Mouse (Mus musculus) lung, embryonic 16.5 days (tissue): ENCODE results near the gene Rxrg. TPM values are rescaled to one million over a fixed set of nuclear protein-coding genes. Genes with fewer than 3 reads are reported as not detected.
A peak's percentile ranks its signal among the peaks of the same experiment; 100 is the strongest.

ENCODE experiments used
- ATAC-seq: fragments of 200-750 bp; cut with Nextera tagmentation; 2 replicates; pipeline ENCODE4 v1.8.0; 2017; ENCODE audit warnings: low read depth, mild to moderate bottlenecking, moderate library complexity
- H3K27ac ChIP-seq: fragments of 300-500 bp; sonication (generic); 2 replicates; pipeline ENCODE4 v1.5.1; 2014; ENCODE audit warnings: mild to moderate bottlenecking, control low read depth, low read length
- H3K27me3 ChIP-seq: fragments of 300-500 bp; sonication (generic); 2 replicates; pipeline ENCODE4 v1.6.1; 2014; ENCODE audit warnings: low read depth, low read length, mixed read lengths; ENCODE audit not compliant: control insufficient read depth, insufficient read depth
- H3K36me3 ChIP-seq: fragments of 300-500 bp; sonication (generic); 2 replicates; pipeline ENCODE4 v1.6.1; 2014; ENCODE audit warnings: low read length; ENCODE audit not compliant: control insufficient read depth, insufficient read depth
- H3K4me1 ChIP-seq: fragments of 300-500 bp; sonication (generic); replicated peaks from 2 replicates; pipeline ENCODE4 v1.6.1; 2014; ENCODE audit warnings: low read length, mixed read lengths; ENCODE audit not compliant: control insufficient read depth, insufficient read depth
- H3K4me2 ChIP-seq: fragments of 300-500 bp; sonication (generic); 2 replicates; pipeline ENCODE4 v1.6.1; 2014; ENCODE audit warnings: low read depth, low read length, control low read depth
- H3K4me3 ChIP-seq: fragments of 300-500 bp; sonication (generic); 2 replicates; pipeline ENCODE4 v1.5.1; 2014; ENCODE audit warnings: mild to moderate bottlenecking, low read length, control low read depth
- H3K9ac ChIP-seq: fragments of 300-500 bp; sonication (generic); 2 replicates; pipeline ENCODE4 v1.6.1; 2014; ENCODE audit warnings: low read length, control low read depth
- H3K9me3 ChIP-seq: fragments of 300-500 bp; sonication (generic); 2 replicates; pipeline ENCODE4 v1.6.1; 2016; ENCODE audit warnings: low read length; ENCODE audit not compliant: control insufficient read depth
- WGBS: fragments of 180-500 bp; shearing (Covaris S2); extraction: QIAGEN DNeasy Blood & Tissue Kit; methylation state at CpG from one replicate; pipeline ENCODE4 v1.1.7; 2014; 5-methylcytosine and 5-hydroxymethylcytosine counted together
- polyA plus RNA-seq: library from polyadenylated mRNA; unstranded; fragments of >200 nt; fragmentation: Nextera tagmentation; extraction: Ambion mirVana; gene quantifications from 2 replicates; pipeline ENCODE4 v1.2.1, GENCODE M21; 2015

The Rxrg gene
- 0.67 and 0.91 TPM in 2 replicates for polyA plus RNA-seq

DNA sequence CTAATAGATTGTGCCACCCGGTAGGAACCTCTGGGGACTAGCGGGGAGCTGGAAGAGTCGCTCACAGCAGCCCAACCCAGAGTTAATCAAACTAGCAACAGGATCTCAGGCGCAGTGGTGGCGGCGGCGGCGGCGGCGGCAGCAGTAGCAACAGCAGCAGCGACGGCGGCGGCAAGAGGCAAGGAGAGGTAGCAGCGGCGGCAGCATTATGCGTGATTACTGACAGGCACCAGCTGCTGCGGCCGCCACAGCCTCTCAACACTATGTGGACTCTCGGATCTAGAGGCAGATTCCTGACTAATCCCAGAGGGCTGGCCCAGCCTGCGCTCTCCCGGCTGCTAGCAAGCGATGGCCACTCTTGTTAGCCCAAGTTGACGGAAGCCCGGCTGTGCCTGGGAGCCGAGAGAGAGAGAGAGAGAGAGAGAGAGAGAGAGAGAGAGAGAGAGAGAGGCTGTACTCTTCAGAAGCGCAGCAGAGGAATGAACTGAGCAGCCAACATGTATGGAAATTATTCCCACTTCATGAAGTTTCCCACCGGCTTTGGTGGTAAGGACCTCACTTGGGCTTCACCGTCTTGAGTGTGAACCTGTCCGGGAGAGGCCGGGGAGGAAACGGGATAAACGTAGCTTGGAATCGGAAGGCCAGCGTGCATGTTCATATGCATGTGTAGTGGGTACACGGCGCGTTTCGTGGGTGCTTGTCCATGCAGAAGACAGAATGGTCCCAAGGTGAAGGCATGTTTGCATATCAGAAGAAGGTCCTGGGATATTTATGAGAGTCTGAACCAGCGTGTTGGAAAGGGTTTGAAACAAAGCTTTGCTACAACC, at the start of gene Rxrg:
Rxrg (plus strand) TSS at position 130 of the 827 bp plus-strand sequence.
- Histone ChIP-seq H3K4me1 (peaks cover 8% of the 10 kb centered on the region; the same call in 1 of the 2 replicates), H3K4me3 (peak within 1 kb of the TSS; percentile 44), H3K27me3 (peaks cover 29% of the 10 kb centered on the region), H3K9me3 (no peaks in the 10 kb centered on the region), H3K27ac (no peak within 1 kb of the TSS), H3K9ac (peak within 1 kb of the TSS; percentile 32), H3K36me3 (no peaks in the 10 kb centered on the region), H3K4me2 (peak within 1 kb of the TSS; percentile 72)
- peak; percentile 94 for ATAC-seq
- WGBS: 1% methylated on average over 40 of the region's 40 CpGs

- Histone ChIP-seq H3K27me3 (no peaks in the 10 kb centered on the region), H3K4me2 (no peak overlapping the region), H3K9me3 (no peaks in the 10 kb centered on the region), H3K4me3 (no peak overlapping the region), H3K36me3 (no peaks in the 10 kb centered on the region), H3K9ac (no peak overlapping the region), H3K4me1 (peaks cover 10% of the 10 kb centered on the region), H3K27ac (no peak overlapping the region)
- WGBS: 28% methylated on average over 6 of the region's 6 CpGs
- ATAC-seq: 0 out of 2 replicates have a peak, but pooled peaks have one; percentile 42
Observed at GRCm38 (mm10) chr1:167549324-167549723, 48.9 kb upstream of the Rxrg start.

DNA sequence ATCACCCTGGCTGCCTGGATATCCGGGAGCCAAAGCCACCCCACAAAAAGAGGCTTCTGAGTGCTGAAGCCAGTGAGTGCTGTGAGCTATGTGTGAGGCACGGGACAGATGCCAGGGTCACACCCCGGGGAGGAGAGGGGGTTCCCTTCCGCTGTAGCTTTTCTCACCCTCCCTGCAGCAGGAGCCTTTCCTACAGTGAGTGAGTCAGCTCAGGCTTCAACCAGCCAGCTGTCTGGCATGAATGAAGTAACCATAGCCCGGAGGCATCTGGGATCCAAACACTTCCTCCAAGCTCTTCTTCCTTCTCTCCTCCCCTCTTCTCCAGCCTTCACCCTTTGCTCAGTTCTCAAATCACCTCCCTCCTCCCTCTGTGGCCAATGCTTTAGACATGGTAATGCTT, 46.6 kb upstream of the Rxrg start:
- ATAC-seq: peak; percentile 74
- no peak overlapping the region for H3K4me2 ChIP-seq
- no peaks in the 10 kb centered on the region for H3K27me3 ChIP-seq
- H3K4me3 ChIP-seq: no peak overlapping the region
- no peak overlapping the region for H3K27ac ChIP-seq
- H3K36me3 ChIP-seq: no peaks in the 10 kb centered on the region
- no peak overlapping the region for H3K9ac ChIP-seq
- WGBS: 29% methylated on average over 5 of the region's 5 CpGs
- H3K9me3 ChIP-seq: no peaks in the 10 kb centered on the region
- peaks cover 10% of the 10 kb centered on the region for H3K4me1 ChIP-seq

GRCm38 (mm10) chr1:167553959-167554526, 44.1 kb upstream of the Rxrg start:
- Histone ChIP-seq H3K9me3 (no peaks in the 10 kb centered on the region), H3K27ac (no peak overlapping the region), H3K4me2 (no peak overlapping the region), H3K9ac (no peak overlapping the region), H3K27me3 (no peaks in the 10 kb centered on the region), H3K4me3 (no peak overlapping the region), H3K4me1 (peaks cover 10% of the 10 kb centered on the region), H3K36me3 (no peaks in the 10 kb centered on the region)
- 0 out of 2 replicates have a peak, but pooled peaks have one; percentile 16 for ATAC-seq
- WGBS: 45% methylated on average over 6 of the region's 6 CpGs

DNA sequence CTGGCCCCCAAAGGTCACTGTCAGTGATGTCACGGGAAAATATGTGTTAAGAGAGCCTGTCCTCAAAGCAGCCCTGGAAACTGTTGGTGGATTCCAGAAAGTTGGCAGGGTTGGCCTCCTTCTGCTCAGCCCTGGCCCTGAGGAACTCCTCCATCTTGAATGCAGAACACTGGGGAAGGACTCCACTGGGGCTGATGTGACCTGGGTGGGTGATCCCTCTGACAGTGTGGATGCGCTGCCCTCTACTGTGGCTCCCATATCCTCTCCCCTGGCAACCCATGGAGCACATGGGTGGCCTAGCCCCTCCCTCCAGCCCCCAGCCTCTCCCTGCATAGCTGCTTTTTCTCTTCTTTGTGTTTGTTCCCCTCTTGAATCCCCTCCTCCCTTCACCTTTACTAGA, 31.6 kb upstream of the Rxrg start:
- WGBS: 63% methylated on average over 2 of the region's 2 CpGs
- H3K4me1 ChIP-seq: no peaks in the 10 kb centered on the region
- no peaks in the 10 kb centered on the region for H3K36me3 ChIP-seq
- no peak overlapping the region for H3K27ac ChIP-seq
- no peak overlapping the region for H3K4me3 ChIP-seq
- H3K27me3 ChIP-seq: no peaks in the 10 kb centered on the region
- no peak overlapping the region for H3K4me2 ChIP-seq
- no peak overlapping the region for H3K9ac ChIP-seq
- ATAC-seq: no peak
- H3K9me3 ChIP-seq: no peaks in the 10 kb centered on the region

DNA sequence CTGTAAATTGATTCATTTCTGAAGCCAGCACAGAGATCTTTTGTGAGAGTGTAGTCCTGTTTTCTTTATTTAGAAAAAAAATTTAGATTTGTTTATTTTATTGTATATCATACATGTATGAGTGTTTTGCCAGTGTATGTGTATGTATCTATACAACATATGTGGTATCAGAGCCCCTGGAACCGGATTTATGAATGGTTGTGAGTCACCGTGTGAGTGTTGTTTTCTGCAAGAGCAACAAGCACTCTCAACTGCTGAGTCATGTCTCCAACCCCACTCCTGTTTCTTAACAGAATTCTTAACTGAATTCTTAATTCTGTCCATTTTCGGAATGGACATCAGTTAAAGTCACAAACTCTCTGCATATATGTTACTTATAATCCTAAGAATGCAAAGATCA, 19.1 kb upstream of the Rxrg start:
- no peaks in the 10 kb centered on the region for H3K36me3 ChIP-seq
- H3K27ac ChIP-seq: no peak overlapping the region
- no peak for ATAC-seq
- H3K4me3 ChIP-seq: no peak overlapping the region
- no peak overlapping the region for H3K4me2 ChIP-seq
- 65% methylated on average over 3 of the region's 3 CpGs for WGBS
- H3K27me3 ChIP-seq: no peaks in the 10 kb centered on the region
- no peaks in the 10 kb centered on the region for H3K4me1 ChIP-seq
- H3K9me3 ChIP-seq: no peaks in the 10 kb centered on the region
- H3K9ac ChIP-seq: no peak overlapping the region

- Histone ChIP-seq H3K9me3 (no peaks in the 10 kb centered on the region), H3K27me3 (no peaks in the 10 kb centered on the region), H3K4me3 (no peak overlapping the region), H3K9ac (no peak overlapping the region), H3K4me1 (no peaks in the 10 kb centered on the region), H3K4me2 (no peak overlapping the region), H3K27ac (no peak overlapping the region), H3K36me3 (no peaks in the 10 kb centered on the region)
- ATAC-seq: no peak
- WGBS: 58% methylated on average over 6 of the region's 6 CpGs
Observed at GRCm38 (mm10) chr1:167583195-167583594, 15.0 kb upstream of the Rxrg start.

GRCm38 (mm10) chr1:167583888-167584287, 14.3 kb upstream of the Rxrg start:
- no peak overlapping the region for H3K9ac ChIP-seq
- H3K9me3 ChIP-seq: no peaks in the 10 kb centered on the region
- H3K27ac ChIP-seq: no peak overlapping the region
- ATAC-seq: peak; percentile 28; the same call in 1 of the 2 replicates
- H3K4me2 ChIP-seq: no peak overlapping the region
- H3K4me1 ChIP-seq: no peaks in the 10 kb centered on the region
- no peaks in the 10 kb centered on the region for H3K27me3 ChIP-seq
- H3K4me3 ChIP-seq: no peak overlapping the region
- WGBS: 35% methylated on average over 12 of the region's 12 CpGs
- H3K36me3 ChIP-seq: no peaks in the 10 kb centered on the region

GRCm38 (mm10) chr1:167588747-167589558, 9.2 kb upstream of the Rxrg start:
- no peak overlapping the region for H3K9ac ChIP-seq
- no peak overlapping the region for H3K4me2 ChIP-seq
- no peaks in the 10 kb centered on the region; the same call in 1 of the 2 replicates for H3K27me3 ChIP-seq
- WGBS: 78% methylated on average over 16 of the region's 16 CpGs
- no peaks in the 10 kb centered on the region for H3K9me3 ChIP-seq
- no peak overlapping the region for H3K4me3 ChIP-seq
- ATAC-seq: no peak
- H3K36me3 ChIP-seq: no peaks in the 10 kb centered on the region
- no peak overlapping the region for H3K27ac ChIP-seq
- no peaks in the 10 kb centered on the region for H3K4me1 ChIP-seq
